Mouse (Mus musculus) MEL (cell line): ENCODE results near the gene Bbs9.

Experiments
- CHD1 ChIP-seq: IDR thresholded peaks from 2 replicates; pipeline ENCODE4 v1.6.1; 2012; ENCODE audit warnings: low read depth, mild to moderate bottlenecking, inconsistent platforms, low read length, improper control_type of control experiment
- CTCF ChIP-seq, 3 experiments: IDR thresholded peaks in 2 of 3; conservative IDR thresholded peaks in 1 of 3; 2 replicates each; pipeline ENCODE4 v1.5.1; 2011 to 2012; ENCODE audit warnings: low read length in 3 of 3, low read depth in 2 of 3, mild to moderate bottlenecking in 2 of 3, improper control_type of control experiment in 1 of 3, inconsistent platforms in 1 of 3, mixed read lengths in 1 of 3, moderate library complexity in 1 of 3; ENCODE audit not compliant: control insufficient read depth in 1 of 3, insufficient read depth in 1 of 3, poor library complexity in 1 of 3, severe bottlenecking in 1 of 3
- E2F4 ChIP-seq: IDR thresholded peaks from 2 replicates; pipeline ENCODE4 v1.6.1; 2011; ENCODE audit warnings: low read depth, low read length, improper control_type of control experiment, borderline replicate concordance
- ETS1 ChIP-seq: IDR thresholded peaks from 2 replicates; pipeline ENCODE4 v1.6.1; 2012; ENCODE audit warnings: low read depth, mild to moderate bottlenecking, inconsistent platforms, low read length, improper control_type of control experiment, moderate library complexity
- MAZ ChIP-seq: IDR thresholded peaks from 2 replicates; pipeline ENCODE4 v1.6.1; 2012; ENCODE audit warnings: low read depth, mild to moderate bottlenecking, inconsistent platforms, low read length, improper control_type of control experiment
- MYC ChIP-seq: IDR thresholded peaks from 2 replicates; pipeline ENCODE4 v1.6.1; 2011; ENCODE audit warnings: low read depth, mild to moderate bottlenecking, low read length, improper control_type of control experiment, moderate library complexity
- NELFE ChIP-seq: IDR thresholded peaks from 2 replicates; pipeline ENCODE4 v1.6.1; 2011; ENCODE audit warnings: low read depth, low read length, improper control_type of control experiment
- POLR2A ChIP-seq, 2 experiments: IDR thresholded peaks; 2 replicates each; pipeline ENCODE4 v1.6.1; 2011 to 2012; ENCODE audit warnings: low read length in 2 of 2, mild to moderate bottlenecking in 2 of 2, control low read depth in 1 of 2, improper control_type of control experiment in 1 of 2, low read depth in 1 of 2, moderate library complexity in 1 of 2; ENCODE audit not compliant: control insufficient read depth in 1 of 2, insufficient read depth in 1 of 2, poor library complexity in 1 of 2
- USF1 ChIP-seq: IDR thresholded peaks from 2 replicates; pipeline ENCODE4 v1.6.1; 2014; ENCODE audit warnings: low read depth, mild to moderate bottlenecking, inconsistent platforms, low read length, improper control_type of control experiment, moderate library complexity
- USF2 ChIP-seq, 2 experiments: IDR thresholded peaks; 2 replicates each; pipeline ENCODE4 v1.6.1; 2011 to 2012; ENCODE audit warnings: improper control_type of control experiment in 2 of 2, low read length in 2 of 2, borderline replicate concordance in 1 of 2, inconsistent platforms in 1 of 2, low read depth in 1 of 2, mild to moderate bottlenecking in 1 of 2; ENCODE audit not compliant: insufficient read depth in 1 of 2
- ZC3H11A ChIP-seq: IDR thresholded peaks from 2 replicates; pipeline ENCODE4 v1.6.1; 2012; ENCODE audit warnings: low read depth, mild to moderate bottlenecking, inconsistent platforms, low read length, improper control_type of control experiment

- no peak for TF ChIP-seq NELFE
- no peak for TF ChIP-seq POLR2A (IDR thresholded peaks at IDR 0.05; ENCODE audit: control insufficient read depth in 1 of 2, insufficient read depth in 1 of 2, low read depth in 1 of 2, low read length in 2 of 2, poor library complexity in 1 of 2)
- TF ChIP-seq CTCF (IDR thresholded peaks at IDR 0.05 in 2 of 3, conservative IDR thresholded peaks at IDR 0.05 in 1 of 3; ENCODE audit: control insufficient read depth in 1 of 3, insufficient read depth in 1 of 3, low read depth in 2 of 3, low read length in 3 of 3, poor library complexity in 1 of 3, severe bottlenecking in 1 of 3), result no peak
- TF ChIP-seq MYC, result no peak
- TF ChIP-seq ZC3H11A, result no peak
- peak; percentile 42; the same call in 1 of the 2 replicates for TF ChIP-seq USF1
- no peak for TF ChIP-seq ETS1
- no peak for TF ChIP-seq CHD1
- TF ChIP-seq MAZ, result no peak
- TF ChIP-seq USF2 (IDR thresholded peaks at IDR 0.05; ENCODE audit: borderline replicate concordance in 1 of 2, insufficient read depth in 1 of 2, low read depth in 1 of 2, low read length in 2 of 2), result no peak
- no peak for TF ChIP-seq E2F4
These were observed 205.0 kb downstream of the Bbs9 start for GRCm38 (mm10) chr9:22680484-22680883.
